Mouse (Mus musculus): ENCODE data around the gene Dyrk4. TPM values are rescaled to one million over a fixed set of nuclear protein-coding genes. Genes with fewer than 3 reads are reported as not detected.

The Dyrk4 gene
- polyA plus RNA-seq, 1 experiment from 2014 or later: not detected

GRCm38 (mm10) chr6:126932896-126933295 is 11.3 kb upstream of the Dyrk4 start:
- H3K4me3 ChIP-seq: no peak overlapping the region
- 98% methylated on average over 2 of the region's 2 CpGs for WGBS
- H3K36me3 ChIP-seq (replicated peaks): no peaks in the 10 kb centered on the region
- no peaks in the 10 kb centered on the region for H3K27me3 ChIP-seq (replicated peaks)
- H3K9ac ChIP-seq: no peak overlapping the region
- 0 out of 2 replicates have a peak, but pooled peaks cover under 1% of the 10 kb centered on the region for H3K4me1 ChIP-seq
- H3K27ac ChIP-seq: no peak overlapping the region
- H3K4me2 ChIP-seq: no peak overlapping the region
- no peak for ATAC-seq (replicated peaks)
- H3K9me3 ChIP-seq: no peaks in the 10 kb centered on the region

GRCm38 (mm10) chr6:126914928-126915327 is 6.7 kb downstream of the Dyrk4 start:
- Histone ChIP-seq H3K4me2 (no peak overlapping the region), H3K9ac (no peak overlapping the region), H3K27me3 (replicated peaks) (no peaks in the 10 kb centered on the region), H3K27ac (no peak overlapping the region), H3K4me1 (no peaks in the 10 kb centered on the region), H3K36me3 (replicated peaks) (no peaks in the 10 kb centered on the region), H3K4me3 (no peak overlapping the region), H3K9me3 (no peaks in the 10 kb centered on the region)
- no peak for ATAC-seq (replicated peaks)
- WGBS: 84% methylated on average over 5 of the region's 5 CpGs

GRCm38 (mm10) chr6:126910727-126911126 is 10.9 kb downstream of the Dyrk4 start:
- Histone ChIP-seq H3K9me3 (no peaks in the 10 kb centered on the region), H3K27me3 (replicated peaks) (no peaks in the 10 kb centered on the region), H3K27ac (no peak overlapping the region), H3K4me2 (no peak overlapping the region), H3K4me3 (no peak overlapping the region), H3K9ac (no peak overlapping the region), H3K36me3 (replicated peaks) (no peaks in the 10 kb centered on the region), H3K4me1 (no peaks in the 10 kb centered on the region)
- WGBS: 87% methylated on average over 4 of the region's 4 CpGs
- ATAC-seq (replicated peaks): no peak

- H3K27ac ChIP-seq: no peak overlapping the region
- ATAC-seq (replicated peaks): no peak
- H3K9ac ChIP-seq: no peak overlapping the region
- H3K9me3 ChIP-seq: no peaks in the 10 kb centered on the region
- no peak overlapping the region for H3K4me2 ChIP-seq
- WGBS: 73% methylated on average over 3 of the region's 3 CpGs
- no peaks in the 10 kb centered on the region for H3K4me1 ChIP-seq
- no peaks in the 10 kb centered on the region for H3K36me3 ChIP-seq (replicated peaks)
- H3K27me3 ChIP-seq (replicated peaks): no peaks in the 10 kb centered on the region
- H3K4me3 ChIP-seq: no peak overlapping the region
Observed at GRCm38 (mm10) chr6:126907876-126908275, 13.8 kb downstream of the Dyrk4 start.

- Histone ChIP-seq H3K9ac (no peak overlapping the region), H3K4me1 (no peaks in the 10 kb centered on the region), H3K27ac (no peak overlapping the region), H3K4me2 (no peak overlapping the region), H3K4me3 (no peak overlapping the region), H3K36me3 (replicated peaks) (no peaks in the 10 kb centered on the region), H3K27me3 (replicated peaks) (no peaks in the 10 kb centered on the region), H3K9me3 (no peaks in the 10 kb centered on the region)
- WGBS: 75% methylated on average over 4 of the region's 5 CpGs
- ATAC-seq (replicated peaks): no peak
Observed at GRCm38 (mm10) chr6:126907378-126907777, 14.3 kb downstream of the Dyrk4 start.

- no peak for ATAC-seq (replicated peaks)
- Histone ChIP-seq H3K9me3 (no peaks in the 10 kb centered on the region), H3K4me3 (no peak overlapping the region), H3K9ac (no peak overlapping the region), H3K27ac (no peak overlapping the region), H3K4me1 (no peaks in the 10 kb centered on the region), H3K36me3 (replicated peaks) (no peaks in the 10 kb centered on the region), H3K27me3 (replicated peaks) (no peaks in the 10 kb centered on the region), H3K4me2 (no peak overlapping the region)
- WGBS: 91% methylated on average over 8 of the region's 8 CpGs
Observed at GRCm38 (mm10) chr6:126877118-126877517, 44.5 kb downstream of the Dyrk4 start.

- H3K27me3 ChIP-seq (replicated peaks): peaks cover 3% of the 10 kb centered on the region; the same call in 1 of the 2 replicates
- no peak within 1 kb of the TSS for H3K4me2 ChIP-seq
- no peak within 1 kb of the TSS for H3K27ac ChIP-seq
- no peaks in the 10 kb centered on the region for H3K36me3 ChIP-seq (replicated peaks)
- no peaks in the 10 kb centered on the region for H3K9me3 ChIP-seq
- no peak for ATAC-seq (replicated peaks)
- H3K4me1 ChIP-seq: peaks cover 10% of the 10 kb centered on the region
- H3K4me3 ChIP-seq: no peak within 1 kb of the TSS
- no peak within 1 kb of the TSS for H3K9ac ChIP-seq
Observed at GRCm38 (mm10) chr6:126852881-126853280, 68.8 kb downstream of the Dyrk4 start, which contains the start of gene Akap3. Akap3 (plus strand) TSS chr6:126853098.

- ATAC-seq (replicated peaks): peak; percentile 93
- H3K4me1 ChIP-seq: peaks cover 15% of the 10 kb centered on the region
- H3K27me3 ChIP-seq (replicated peaks): peaks cover 3% of the 10 kb centered on the region; the same call in 1 of the 2 replicates
- 5% methylated on average over 46 of the region's 46 CpGs for WGBS
- H3K27ac ChIP-seq: peak within 1 kb of the TSS; percentile 82
- H3K4me3 ChIP-seq: peak within 1 kb of the TSS; percentile 77
- 0 out of 2 replicates have a peak, but pooled peaks cover 3% of the 10 kb centered on the region for H3K36me3 ChIP-seq (replicated peaks)
- peak within 1 kb of the TSS; percentile 85 for H3K4me2 ChIP-seq
- no peaks in the 10 kb centered on the region for H3K9me3 ChIP-seq
- H3K9ac ChIP-seq: peak within 1 kb of the TSS; percentile 78
Observed at GRCm38 (mm10) chr6:126848712-126849704, 72.6 kb downstream of the Dyrk4 start, which contains the start of gene Ndufa9. Ndufa9 (minus strand) TSS chr6:126849136.

GRCm38 (mm10) chr6:126836628-126837027 is 85.0 kb downstream of the Dyrk4 start:
- H3K4me2 ChIP-seq: no peak overlapping the region
- H3K27ac ChIP-seq: no peak overlapping the region
- H3K4me1 ChIP-seq: no peaks in the 10 kb centered on the region
- H3K9ac ChIP-seq: no peak overlapping the region
- peaks cover 67% of the 10 kb centered on the region for H3K36me3 ChIP-seq (replicated peaks)
- H3K4me3 ChIP-seq: no peak overlapping the region
- WGBS: 89% methylated on average over 8 of the region's 8 CpGs
- no peaks in the 10 kb centered on the region for H3K9me3 ChIP-seq
- no peak for ATAC-seq (replicated peaks)
- no peaks in the 10 kb centered on the region for H3K27me3 ChIP-seq (replicated peaks)

Other genes with a start within 250 kb of the Dyrk4 start
- 17.8 and 20.4 TPM in 2 replicates for gene Kcna6, start 181.2 kb downstream of the Dyrk4 start, polyA plus RNA-seq (2015; fragmentation: Nextera tagmentation; extraction: Ambion mirVana)
- 171 and 174 TPM in 2 replicates for gene Ndufa9, start 72.7 kb downstream of the Dyrk4 start, polyA plus RNA-seq (2015; fragmentation: Nextera tagmentation; extraction: Ambion mirVana)
- gene Akap3, start 68.7 kb downstream of the Dyrk4 start, polyA plus RNA-seq (2015; fragmentation: Nextera tagmentation; extraction: Ambion mirVana): 0.10 and 0.26 TPM in 2 replicates
- gene Rad51ap1, start 17.7 kb upstream of the Dyrk4 start, polyA plus RNA-seq (2015; fragmentation: Nextera tagmentation; extraction: Ambion mirVana): 14.2 and 14.6 TPM in 2 replicates
- gene D6Wsu163e, start 18.1 kb upstream of the Dyrk4 start, polyA plus RNA-seq (2015; fragmentation: Nextera tagmentation; extraction: Ambion mirVana): 29.2 and 30.5 TPM in 2 replicates
- gene Fgf6, start 93.7 kb upstream of the Dyrk4 start, polyA plus RNA-seq (2015; fragmentation: Nextera tagmentation; extraction: Ambion mirVana): not detected in 2 replicates
- 0.27 and 0.33 TPM in 2 replicates for gene Fgf23, start 151.1 kb upstream of the Dyrk4 start, polyA plus RNA-seq (2015; fragmentation: Nextera tagmentation; extraction: Ambion mirVana)
- gene Tigar, start 187.7 kb upstream of the Dyrk4 start, polyA plus RNA-seq (2015; fragmentation: Nextera tagmentation; extraction: Ambion mirVana): 6.5 and 7.1 TPM in 2 replicates
- 320 and 370 TPM in 2 replicates for gene Ccnd2, start 230.4 kb upstream of the Dyrk4 start, polyA plus RNA-seq (2015; fragmentation: Nextera tagmentation; extraction: Ambion mirVana)